Mouse (Mus musculus): Measurements from ENCODE around the gene St6galnac1. TPM values are rescaled to one million over a fixed set of nuclear protein-coding genes. Genes with fewer than 3 reads are reported as not detected.

St6galnac1 gene
- polyA plus RNA-seq, 1 experiment from 2014 or later: not detected

- H3K27me3 ChIP-seq (replicated peaks): no peaks in the 10 kb centered on the region
- H3K4me1 ChIP-seq: peaks cover 52% of the 10 kb centered on the region
These were observed 39.0 kb upstream of the St6galnac1 start for GRCm38 (mm10) chr11:116814076-116814883.

GRCm38 (mm10) chr11:116813610-116814009 is 38.3 kb upstream of the St6galnac1 start:
- H3K36me3 ChIP-seq: no peaks in the 10 kb centered on the region
- 80% methylated on average over 13 of the region's 13 CpGs for WGBS
- H3K27me3 ChIP-seq (replicated peaks): no peaks in the 10 kb centered on the region
- no peak overlapping the region for H3K9ac ChIP-seq
- H3K9me3 ChIP-seq: no peaks in the 10 kb centered on the region
- no peak overlapping the region for H3K4me3 ChIP-seq (replicated peaks)
- no peak for ATAC-seq (ENCODE audit: insufficient read depth, low FRiP score, low read depth)
- H3K27ac ChIP-seq: peak overlapping the region; percentile 92
- peaks cover 48% of the 10 kb centered on the region for H3K4me1 ChIP-seq
- H3K4me2 ChIP-seq: no peak overlapping the region

More at GRCm38 (mm10) chr11:116814076-116814883, 39.0 kb upstream of the St6galnac1 start:
- peak overlapping the region; percentile 92 for H3K27ac ChIP-seq
- H3K4me2 ChIP-seq: peak overlapping the region; percentile 25; the same call in 1 of the 2 replicates
- 22% methylated on average over 20 of the region's 20 CpGs for WGBS
- no peaks in the 10 kb centered on the region for H3K9me3 ChIP-seq
- no peak overlapping the region for H3K9ac ChIP-seq
- peak; percentile 36 for ATAC-seq (ENCODE audit: insufficient read depth, low FRiP score, low read depth)
- no peak overlapping the region for H3K4me3 ChIP-seq (replicated peaks)
- H3K36me3 ChIP-seq: no peaks in the 10 kb centered on the region

GRCm38 (mm10) chr11:116812793-116813529 is 37.7 kb upstream of the St6galnac1 start:
- peak; percentile 11; the same call in 1 of the 2 replicates for ATAC-seq (ENCODE audit: insufficient read depth, low FRiP score, low read depth)
- Histone ChIP-seq H3K4me2 (no peak overlapping the region), H3K9ac (no peak overlapping the region), H3K9me3 (no peaks in the 10 kb centered on the region), H3K36me3 (no peaks in the 10 kb centered on the region), H3K27me3 (replicated peaks) (no peaks in the 10 kb centered on the region), H3K4me1 (peaks cover 45% of the 10 kb centered on the region), H3K27ac (peak overlapping the region; percentile 92), H3K4me3 (replicated peaks) (no peak overlapping the region)
- WGBS: 47% methylated on average over 21 of the region's 21 CpGs

DNA sequence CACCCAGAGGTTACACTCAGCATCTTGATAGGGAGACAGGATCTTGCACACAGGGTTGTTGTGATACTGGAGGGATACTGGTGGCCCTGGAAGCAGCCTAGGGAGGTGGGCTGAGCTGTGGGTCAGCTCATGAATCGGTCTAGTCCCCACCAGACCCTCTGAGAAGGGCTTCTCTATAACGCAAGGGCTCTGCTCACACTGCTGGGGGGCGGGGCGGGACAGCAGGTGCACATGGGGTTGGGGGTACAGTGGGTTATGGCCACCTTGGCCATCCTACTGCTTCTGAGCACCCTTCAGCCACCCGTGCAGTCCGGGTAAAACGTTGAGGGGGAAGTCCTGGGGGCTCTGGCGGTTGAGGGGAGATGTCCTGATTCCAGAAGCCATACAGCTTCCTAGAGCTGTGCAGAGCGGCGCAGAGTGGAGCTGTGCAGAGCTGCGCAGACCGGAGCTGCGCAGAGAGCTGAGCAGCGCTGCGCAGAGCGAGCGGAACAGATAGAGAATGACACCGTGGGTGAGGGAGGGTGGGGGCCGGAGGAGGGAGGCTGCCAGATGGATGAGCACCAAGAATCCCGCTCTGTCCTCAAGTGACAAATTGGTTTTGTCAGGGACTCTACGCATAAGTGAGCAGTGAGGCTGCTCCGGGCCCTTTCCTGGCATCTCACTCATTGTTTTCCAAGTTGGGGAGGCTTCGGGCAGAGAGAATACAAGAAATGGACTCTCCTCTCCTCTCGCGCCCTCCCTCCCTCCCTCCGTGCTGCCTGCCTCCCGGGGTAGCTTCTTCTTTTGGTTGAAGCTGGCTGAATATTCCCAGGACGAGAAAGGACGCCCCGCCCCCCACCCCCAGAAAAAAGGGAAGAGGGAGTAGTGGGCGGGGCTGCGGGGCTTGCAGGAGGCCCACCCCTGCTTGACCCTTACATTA is 35.9 kb upstream of the St6galnac1 start:
- Histone ChIP-seq H3K9ac (no peak overlapping the region), H3K9me3 (no peaks in the 10 kb centered on the region), H3K4me3 (replicated peaks) (peak overlapping the region; percentile 33), H3K27me3 (replicated peaks) (no peaks in the 10 kb centered on the region), H3K27ac (peak overlapping the region; percentile 80), H3K4me1 (peaks cover 48% of the 10 kb centered on the region), H3K36me3 (no peaks in the 10 kb centered on the region), H3K4me2 (peak overlapping the region; percentile 64)
- WGBS: 12% methylated on average over 32 of the region's 32 CpGs
- peak; percentile 74 for ATAC-seq (ENCODE audit: insufficient read depth, low FRiP score, low read depth)

GRCm38 (mm10) chr11:116810528-116810927 is 35.2 kb upstream of the St6galnac1 start:
- H3K9ac ChIP-seq: no peak overlapping the region
- 78% methylated on average over 11 of the region's 11 CpGs for WGBS
- H3K4me1 ChIP-seq: peaks cover 47% of the 10 kb centered on the region
- no peak overlapping the region for H3K27ac ChIP-seq
- H3K27me3 ChIP-seq (replicated peaks): no peaks in the 10 kb centered on the region
- no peak for ATAC-seq (ENCODE audit: insufficient read depth, low FRiP score, low read depth)
- no peak overlapping the region for H3K4me3 ChIP-seq (replicated peaks)
- no peak overlapping the region for H3K4me2 ChIP-seq
- H3K36me3 ChIP-seq: no peaks in the 10 kb centered on the region
- H3K9me3 ChIP-seq: no peaks in the 10 kb centered on the region

DNA sequence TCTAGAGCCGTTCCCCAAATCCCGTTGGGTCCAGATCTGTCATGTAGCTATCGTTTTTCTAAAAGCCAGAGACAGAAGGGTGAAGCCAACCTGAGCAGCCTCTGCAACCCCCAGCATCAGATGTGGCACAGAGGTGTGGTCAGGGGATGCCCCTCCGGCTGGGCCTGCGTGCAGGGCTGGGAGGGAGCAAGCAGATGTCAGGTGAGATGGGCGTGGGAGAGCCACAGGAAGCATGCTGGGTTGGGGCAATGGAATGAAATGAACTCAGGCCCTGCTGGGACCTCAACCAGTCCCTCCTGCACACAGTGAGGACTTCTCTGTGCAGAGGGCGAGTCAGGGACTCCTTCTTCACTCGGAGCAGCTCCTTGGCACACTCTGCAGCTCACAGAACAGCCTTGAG is 34.2 kb upstream of the St6galnac1 start:
- no peak overlapping the region for H3K4me2 ChIP-seq
- 79% methylated on average over 8 of the region's 8 CpGs for WGBS
- H3K4me1 ChIP-seq: peaks cover 39% of the 10 kb centered on the region
- no peak for ATAC-seq (ENCODE audit: insufficient read depth, low FRiP score, low read depth)
- H3K9ac ChIP-seq: no peak overlapping the region
- no peaks in the 10 kb centered on the region for H3K9me3 ChIP-seq
- no peaks in the 10 kb centered on the region for H3K36me3 ChIP-seq
- H3K4me3 ChIP-seq (replicated peaks): no peak overlapping the region
- H3K27me3 ChIP-seq (replicated peaks): no peaks in the 10 kb centered on the region
- no peak overlapping the region for H3K27ac ChIP-seq

GRCm38 (mm10) chr11:116808811-116809395 is 33.6 kb upstream of the St6galnac1 start:
- no peak for ATAC-seq (ENCODE audit: insufficient read depth, low FRiP score, low read depth)
- H3K27ac ChIP-seq: no peak overlapping the region
- H3K9ac ChIP-seq: no peak overlapping the region
- H3K36me3 ChIP-seq: no peaks in the 10 kb centered on the region
- WGBS: 82% methylated on average over 11 of the region's 11 CpGs
- no peak overlapping the region for H3K4me3 ChIP-seq (replicated peaks)
- peaks cover 33% of the 10 kb centered on the region for H3K4me1 ChIP-seq
- no peak overlapping the region for H3K4me2 ChIP-seq
- H3K27me3 ChIP-seq (replicated peaks): no peaks in the 10 kb centered on the region
- no peaks in the 10 kb centered on the region for H3K9me3 ChIP-seq

GRCm38 (mm10) chr11:116807938-116808606 is 32.8 kb upstream of the St6galnac1 start:
- WGBS: 24% methylated on average over 7 of the region's 7 CpGs
- Histone ChIP-seq H3K9ac (no peak overlapping the region), H3K4me1 (peaks cover 24% of the 10 kb centered on the region), H3K4me2 (no peak overlapping the region), H3K36me3 (no peaks in the 10 kb centered on the region), H3K27ac (no peak overlapping the region; the same call in 1 of the 2 replicates), H3K9me3 (no peaks in the 10 kb centered on the region), H3K4me3 (replicated peaks) (no peak overlapping the region), H3K27me3 (replicated peaks) (no peaks in the 10 kb centered on the region)
- ATAC-seq (ENCODE audit: insufficient read depth, low FRiP score, low read depth): no peak

DNA sequence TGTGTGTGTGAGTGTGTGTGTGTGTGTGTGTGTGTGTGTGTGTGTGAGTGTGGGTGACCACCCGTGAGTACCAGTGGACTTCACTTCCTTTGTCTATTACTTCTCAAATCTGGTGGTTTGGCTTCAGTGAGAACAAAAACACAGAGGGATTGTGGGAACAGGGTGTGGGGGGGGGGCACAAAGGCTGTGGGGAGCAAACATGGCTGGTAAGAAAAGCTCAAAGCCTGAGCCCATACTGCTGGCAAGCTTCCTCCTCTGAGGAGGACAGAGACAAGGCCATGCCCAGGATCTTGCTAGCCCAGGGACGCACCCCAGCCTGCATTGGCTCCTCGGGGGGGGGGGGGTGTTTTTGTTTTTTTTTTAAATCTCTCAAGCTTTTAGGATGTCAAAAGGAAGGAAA is 32.2 kb upstream of the St6galnac1 start:
- Histone ChIP-seq H3K27ac (no peak overlapping the region; the same call in 1 of the 2 replicates), H3K27me3 (replicated peaks) (no peaks in the 10 kb centered on the region), H3K36me3 (no peaks in the 10 kb centered on the region), H3K9me3 (no peaks in the 10 kb centered on the region), H3K4me1 (peaks cover 19% of the 10 kb centered on the region), H3K9ac (no peak overlapping the region), H3K4me3 (replicated peaks) (no peak overlapping the region), H3K4me2 (no peak overlapping the region)
- no peak for ATAC-seq (ENCODE audit: insufficient read depth, low FRiP score, low read depth)
- 88% methylated on average over 2 of the region's 3 CpGs for WGBS

DNA sequence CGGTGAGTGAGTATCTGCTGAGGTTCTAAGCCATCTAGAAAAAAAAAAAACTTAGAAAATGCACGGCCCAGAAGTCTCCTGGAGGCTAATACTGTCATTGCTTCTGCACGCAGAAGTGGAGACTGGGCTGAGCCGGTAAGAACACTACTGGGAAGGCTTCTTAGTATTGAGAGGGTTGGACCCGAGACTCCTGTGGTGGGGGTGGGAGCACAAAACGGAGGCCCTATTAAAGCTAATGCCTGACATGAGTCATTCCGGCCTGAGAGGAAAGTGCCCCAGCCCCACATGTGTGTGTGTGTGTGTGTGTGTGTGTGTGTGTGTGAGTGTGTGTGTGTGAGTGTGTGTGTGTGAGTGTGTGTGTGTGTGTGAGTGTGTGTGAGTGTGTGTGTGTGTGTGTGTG is 31.8 kb upstream of the St6galnac1 start:
- WGBS: 58% methylated on average over 7 of the region's 7 CpGs

More for the DNA sequence above, 31.8 kb upstream of the St6galnac1 start:
- H3K4me1 ChIP-seq: peaks cover 16% of the 10 kb centered on the region
- H3K4me3 ChIP-seq (replicated peaks): no peak overlapping the region
- H3K36me3 ChIP-seq: no peaks in the 10 kb centered on the region
- no peak overlapping the region for H3K4me2 ChIP-seq
- H3K9ac ChIP-seq: no peak overlapping the region
- ATAC-seq (ENCODE audit: insufficient read depth, low FRiP score, low read depth): no peak
- H3K27me3 ChIP-seq (replicated peaks): no peaks in the 10 kb centered on the region
- no peaks in the 10 kb centered on the region for H3K9me3 ChIP-seq
- H3K27ac ChIP-seq: no peak overlapping the region

All from stomach, embryonic 15.5 days (tissue).